Mouse (Mus musculus) layer of hippocampus, postnatal 10 days (tissue): ENCODE results near the gene Psen1. TPM values are rescaled to one million over a fixed set of nuclear protein-coding genes. Genes with fewer than 3 reads are reported as not detected.

Experiments used
- DNase-seq, 2 experiments: peaks; one replicate each; pipeline ENCODE4 v3.0.0; 2021; ENCODE audit warnings: low spot score in 2 of 2
- total RNA-seq, 2 experiments: library from RNA; stranded (reverse); gene quantifications; 2 replicates each; pipeline ENCODE4 v1.2.3; 2021

Psen1 gene
- total RNA-seq, 2 experiments from 2014 or later: 58.1 to 68.1 TPM

GRCm38 (mm10) chr12:83723037-83723436, 35.1 kb downstream of the Psen1 start:
- DNase-seq: no peak

- DNase-seq: no peak
Measured at GRCm38 (mm10) chr12:83726510-83727308, 38.8 kb downstream of the Psen1 start.

GRCm38 (mm10) chr12:83732225-83732624, 44.3 kb downstream of the Psen1 start:
- no peak for DNase-seq

GRCm38 (mm10) chr12:83734047-83734446, 46.1 kb downstream of the Psen1 start:
- DNase-seq: no peak

GRCm38 (mm10) chr12:83736236-83736635, 48.3 kb downstream of the Psen1 start:
- DNase-seq: no peak

- DNase-seq: no peak
Measured at GRCm38 (mm10) chr12:83738651-83739050, 50.7 kb downstream of the Psen1 start.

GRCm38 (mm10) chr12:83741722-83742121, 53.8 kb downstream of the Psen1 start:
- no peak for DNase-seq

GRCm38 (mm10) chr12:83742834-83743233, 54.9 kb downstream of the Psen1 start:
- no peak for DNase-seq

- no peak for DNase-seq
Measured at GRCm38 (mm10) chr12:83743712-83744111, 55.8 kb downstream of the Psen1 start.

GRCm38 (mm10) chr12:83749186-83749585, 61.2 kb downstream of the Psen1 start:
- DNase-seq: no peak

GRCm38 (mm10) chr12:83752495-83752894, 64.5 kb downstream of the Psen1 start:
- DNase-seq: no peak

- DNase-seq: no peak
Measured at GRCm38 (mm10) chr12:83758735-83759134, 70.8 kb downstream of the Psen1 start.

- no peak for DNase-seq
Measured at GRCm38 (mm10) chr12:83760201-83760600, 72.2 kb downstream of the Psen1 start.

- no peak for DNase-seq
Measured at GRCm38 (mm10) chr12:83762706-83763105, 74.8 kb downstream of the Psen1 start.

- no peak for DNase-seq
Measured at GRCm38 (mm10) chr12:83763311-83764043, 75.5 kb downstream of the Psen1 start, which contains the start of gene Papln. Gene Papln, plus strand, starts transcription at chr12:83763634.

- DNase-seq: no peak
Measured at GRCm38 (mm10) chr12:83764044-83764365, 76.1 kb downstream of the Psen1 start.

GRCm38 (mm10) chr12:83764519-83764918, 76.6 kb downstream of the Psen1 start:
- no peak for DNase-seq

GRCm38 (mm10) chr12:83765965-83766603, 78.1 kb downstream of the Psen1 start:
- no peak for DNase-seq

- no peak for DNase-seq
Measured at GRCm38 (mm10) chr12:83767833-83768232, 79.9 kb downstream of the Psen1 start.

- DNase-seq: no peak
Measured at GRCm38 (mm10) chr12:83768235-83768899, 80.4 kb downstream of the Psen1 start.
